Mouse (Mus musculus): ENCODE measurements around the gene Tmem151a.

Tmem151a gene

GRCm38 (mm10) chr19:5085145-5085863, at the start of gene Tmem151a:
Tmem151a (minus strand) TSS chr19:5085531.
- no peak for DNase-seq (ENCODE audit: low spot score)

- no peak for DNase-seq (ENCODE audit: low spot score)
Observed at GRCm38 (mm10) chr19:5131237-5131636, 45.9 kb upstream of the Tmem151a start.

- no peak for DNase-seq (ENCODE audit: low spot score)
Observed at GRCm38 (mm10) chr19:5129770-5130169, 44.4 kb upstream of the Tmem151a start.

- DNase-seq (ENCODE audit: low spot score) = no peak
Observed at GRCm38 (mm10) chr19:5124055-5124614, 38.8 kb upstream of the Tmem151a start.

GRCm38 (mm10) chr19:5123241-5123640, 37.9 kb upstream of the Tmem151a start:
- no peak for DNase-seq (ENCODE audit: low spot score)

GRCm38 (mm10) chr19:5122492-5122891, 37.2 kb upstream of the Tmem151a start:
- no peak for DNase-seq (ENCODE audit: low spot score)

- no peak for DNase-seq (ENCODE audit: low spot score)
Observed at GRCm38 (mm10) chr19:5118384-5118698, 33.0 kb upstream of the Tmem151a start, which contains the start of gene Klc2. Klc2 (minus strand) TSS chr19:5118560.

GRCm38 (mm10) chr19:5117494-5118383, 32.4 kb upstream of the Tmem151a start:
- DNase-seq (ENCODE audit: low spot score) = peak; percentile 66

- DNase-seq (ENCODE audit: low spot score) = no peak
Observed at GRCm38 (mm10) chr19:5113783-5114182, 28.5 kb upstream of the Tmem151a start.

GRCm38 (mm10) chr19:5109659-5110453, 24.5 kb upstream of the Tmem151a start:
- no peak for DNase-seq (ENCODE audit: low spot score)

GRCm38 (mm10) chr19:5108702-5109101, 23.4 kb upstream of the Tmem151a start:
- DNase-seq (ENCODE audit: low spot score) = no peak

GRCm38 (mm10) chr19:5108271-5108575, 22.9 kb upstream of the Tmem151a start:
- DNase-seq (ENCODE audit: low spot score) = no peak

- DNase-seq (ENCODE audit: low spot score) = no peak
Observed at GRCm38 (mm10) chr19:5107556-5108270, 22.4 kb upstream of the Tmem151a start.

GRCm38 (mm10) chr19:5106731-5107191, 21.4 kb upstream of the Tmem151a start, which contains the start of gene Rab1b:
Rab1b (minus strand) TSS chr19:5107072.
- peak; percentile 97 for DNase-seq (ENCODE audit: low spot score)

GRCm38 (mm10) chr19:5106074-5106473, 20.7 kb upstream of the Tmem151a start:
- DNase-seq (ENCODE audit: low spot score) = no peak

- no peak for DNase-seq (ENCODE audit: low spot score)
Observed at GRCm38 (mm10) chr19:5098363-5099143, 13.2 kb upstream of the Tmem151a start, which contains the start of gene Cnih2. Cnih2 (minus strand) TSS chr19:5098521.

GRCm38 (mm10) chr19:5097521-5098362, 12.4 kb upstream of the Tmem151a start:
- DNase-seq (ENCODE audit: low spot score) = no peak

- no peak for DNase-seq (ENCODE audit: low spot score)
Observed at GRCm38 (mm10) chr19:5095887-5096474, 10.7 kb upstream of the Tmem151a start.

GRCm38 (mm10) chr19:5094746-5095417, 9.6 kb upstream of the Tmem151a start:
- DNase-seq (ENCODE audit: low spot score) = no peak

Data from spleen, adult 12 weeks (tissue).